Comparison of ENCODE assay signal across 18 mouse cellular contexts in the genomic region with DNA sequence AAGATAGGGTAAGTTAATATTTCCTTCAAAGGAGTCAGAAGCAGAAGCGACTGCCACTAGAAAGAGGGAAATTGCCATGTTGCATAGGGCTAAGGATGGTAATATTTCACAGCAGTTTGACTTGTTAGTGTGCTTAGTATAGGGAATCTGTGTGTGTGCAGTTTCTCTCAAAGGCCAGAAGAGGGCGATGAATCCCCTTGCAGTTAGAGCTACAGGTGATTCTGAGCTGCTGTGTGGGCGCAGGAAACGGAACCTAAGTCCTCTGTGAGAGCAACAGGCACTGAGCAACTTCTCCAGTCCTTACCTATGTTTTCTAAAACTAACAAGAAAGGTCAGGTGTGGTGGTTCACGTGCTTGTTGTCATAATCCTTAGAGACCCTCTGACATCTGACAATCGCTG. TPM values are rescaled to one million over a fixed set of nuclear protein-coding genes. Genes with fewer than 3 reads are reported as not detected.
DNase-seq lines count a peak whose midpoint lies in the region; ATAC-seq and TF ChIP-seq lines count a peak whose summit lies in the region.
"Had no signal": no experiment of that assay in that cellular context is flagged by ENCODE, and none has a peak within 500 bp of the region (broad histone marks: within the 10 kb centered on the region; RNA-seq: fewer than 3 reads in every experiment).

No protein-coding gene starts in this region.

- TF ChIP-seq CTCF in left cerebral cortex, adult 2 months (IDR thresholded peaks at IDR 0.05), result peak; percentile 18; the same call in 1 of the 2 replicates
- TF ChIP-seq CTCF in bone marrow, adult 2 months (IDR thresholded peaks at IDR 0.05; ENCODE audit: control insufficient read depth, insufficient read depth, low read length), result peak; percentile 55

- intact Hi-C loops in left cerebral cortex, adult 2 months (cut with DNase I), result no loop called here
- intact Hi-C loops in left cerebral cortex, postnatal 25 days (cut with DNase I), result no loop called here

- WGBS in bone marrow, adult 2 months, result 65% methylated on average over 6 of the region's 6 CpGs

- no peak for DNase-seq in left cerebral cortex, adult 2 months (ENCODE audit: extremely low spot score in 1 of 2, low spot score in 2 of 2)
- no peak for DNase-seq in left cerebral cortex, postnatal 25 days (ENCODE audit: low spot score in 2 of 2)
- peak; percentile 72 for DNase-seq in 416B (ENCODE audit: low read depth)
- peak; percentile 35 for DNase-seq in B cell, adult 2 months
- DNase-seq in natural killer cell, adult 2 months (ENCODE audit: low spot score in 2 of 2), result no peak
- no peak for DNase-seq in layer of hippocampus, postnatal 25 days (ENCODE audit: extremely low spot score in 1 of 2, low spot score in 1 of 2)
- DNase-seq: adrenal gland, postnatal 36 days; cerebellum, adult 18-20 months; kidney, postnatal 25 days; right cerebral cortex, postnatal 14 days had no signal

- H3K27ac ChIP-seq in left cerebral cortex, adult 2 months, result no peak overlapping the region
- H3K27ac ChIP-seq in bone marrow, adult 2 months (ENCODE audit: control insufficient read depth, insufficient read depth, low read depth, low read length, poor library complexity), result no peak overlapping the region
- H3K27ac ChIP-seq: heart, embryonic 13.5 days; hindbrain, embryonic 15.5 days; midbrain, embryonic 13.5 days had no signal

- no peak overlapping the region for H3K4me3 ChIP-seq in left cerebral cortex, adult 2 months
- no peak overlapping the region for H3K4me3 ChIP-seq in bone marrow, adult 2 months (replicated peaks; ENCODE audit: control insufficient read depth, low read depth, low read length)
- H3K4me3 ChIP-seq: heart, embryonic 13.5 days; hindbrain, embryonic 15.5 days; midbrain, embryonic 13.5 days had no signal

- no peak for TF ChIP-seq POLR2A in bone marrow, adult 2 months (IDR thresholded peaks at IDR 0.05; ENCODE audit: borderline replicate concordance, control insufficient read depth, low read depth, low read length)

- no peak for ATAC-seq in inflammation-experienced regulatory T-cells, adult 6 months
- ATAC-seq: midbrain, embryonic 13.5 days had no signal

- H3K4me1 ChIP-seq in bone marrow, adult 2 months (ENCODE audit: control insufficient read depth, insufficient read depth, low read length), result peaks cover 3% of the 10 kb centered on the region; the same call in 1 of the 2 replicates
- H3K4me1 ChIP-seq: heart, embryonic 13.5 days; hindbrain, embryonic 15.5 days; midbrain, embryonic 13.5 days had no signal

RNA-seq across cellular contexts. Expression of gene Ffar2, which starts 13.3 kb away (rescaled TPM):
- not detected for total RNA-seq in left cerebral cortex, adult 2 months (2021)
- not detected for total RNA-seq in left cerebral cortex, postnatal 25 days (2021)
- 3.6 and 18.3 TPM in 2 replicates for polyA plus RNA-seq in bone marrow, adult 2 months (2011; ENCODE audit: insufficient read depth, insufficient read length, low replicate concordance, missing spikeins)
- polyA plus RNA-seq in inflammation-experienced regulatory T-cells, adult 6 months (2017; shearing (Covaris generic)), result 1 to 10 TPM in 1 of 3 experiments, under 1 TPM in 2; 0.50 to 3.1 (median 0.82) TPM
- total RNA-seq in layer of hippocampus, postnatal 25 days (2021), result not detected
- total RNA-seq: left cerebral cortex, postnatal 36 days had no signal
- polyA plus RNA-seq: heart, embryonic 13.5 days had no signal

RNA-seq across cellular contexts. Expression of gene Krtdap, which starts 22.6 kb away (rescaled TPM):
- total RNA-seq in left cerebral cortex, adult 2 months (2021), result not detected
- not detected for total RNA-seq in left cerebral cortex, postnatal 25 days (2021)
- polyA plus RNA-seq in bone marrow, adult 2 months (2011; ENCODE audit: insufficient read depth, insufficient read length, low replicate concordance, missing spikeins), result not detected in 2 replicates
- polyA plus RNA-seq in inflammation-experienced regulatory T-cells, adult 6 months (2017; shearing (Covaris generic)), result not detected
- total RNA-seq in layer of hippocampus, postnatal 25 days (2021), result not detected
- total RNA-seq: left cerebral cortex, postnatal 36 days had no signal
- polyA plus RNA-seq: midbrain, embryonic 13.5 days had no signal

RNA-seq across cellular contexts. Expression of gene Ffar3, which starts 45.7 kb away (rescaled TPM):
- total RNA-seq in left cerebral cortex, adult 2 months (2021), result not detected
- total RNA-seq in left cerebral cortex, postnatal 25 days (2021), result not detected
- not detected in 2 replicates for polyA plus RNA-seq in bone marrow, adult 2 months (2011; ENCODE audit: insufficient read depth, insufficient read length, low replicate concordance, missing spikeins)
- polyA plus RNA-seq in inflammation-experienced regulatory T-cells, adult 6 months (2017; shearing (Covaris generic)), result under 1 TPM in 1 of 3 experiments, not detected in 2; 0.27 TPM
- not detected for total RNA-seq in layer of hippocampus, postnatal 25 days (2021)
- total RNA-seq: left cerebral cortex, postnatal 36 days had no signal
- polyA plus RNA-seq: heart, embryonic 13.5 days; hindbrain, embryonic 15.5 days; lung, embryonic 16.5 days; midbrain, embryonic 13.5 days; neural tube, embryonic 14.5 days had no signal

RNA-seq across cellular contexts. Expression of gene Dmkn, which starts 46.8 kb away (rescaled TPM):
- 1 to 10 TPM; 1.9 to 2.1 TPM for total RNA-seq in left cerebral cortex, adult 2 months (2021)
- 1 to 10 TPM; 4.0 to 5.0 TPM for total RNA-seq in left cerebral cortex, postnatal 25 days (2021)
- 3.1 TPM in 1 of 2 replicates, not detected in the other for polyA plus RNA-seq in bone marrow, adult 2 months (2011; ENCODE audit: insufficient read depth, insufficient read length, low replicate concordance, missing spikeins)
- polyA plus RNA-seq in inflammation-experienced regulatory T-cells, adult 6 months (2017; shearing (Covaris generic)), result not detected
- 1 to 10 TPM in 1 of 2 experiments, under 1 TPM in 1; 0.66 to 1.3 TPM for total RNA-seq in layer of hippocampus, postnatal 25 days (2021)

RNA-seq across cellular contexts. Expression of gene Ffar1, which starts 51.0 kb away (rescaled TPM):
- not detected for total RNA-seq in left cerebral cortex, adult 2 months (2021)
- not detected for total RNA-seq in left cerebral cortex, postnatal 25 days (2021)
- polyA plus RNA-seq in bone marrow, adult 2 months (2011; ENCODE audit: insufficient read depth, insufficient read length, low replicate concordance, missing spikeins), result 2.1 and 4.9 TPM in 2 replicates
- polyA plus RNA-seq in inflammation-experienced regulatory T-cells, adult 6 months (2017; shearing (Covaris generic)), result under 1 TPM in 2 of 3 experiments, not detected in 1; 0.17 to 0.20 TPM
- not detected for total RNA-seq in layer of hippocampus, postnatal 25 days (2021)
- total RNA-seq: adrenal gland, postnatal 36 days; left cerebral cortex, postnatal 36 days had no signal
- polyA plus RNA-seq: heart, embryonic 13.5 days; hindbrain, embryonic 15.5 days; lung, embryonic 16.5 days; midbrain, embryonic 13.5 days; neural tube, embryonic 14.5 days had no signal

Comparison
In these comparisons a context has a peak if more than half of its experiments do, and no peak if none do; other contexts are left out.
1. DNase-seq: peak in 416B (single experiment) and B cell, adult 2 months (2 of 2); none in left cerebral cortex, adult 2 months (0 of 2), left cerebral cortex, postnatal 25 days (0 of 2), natural killer cell, adult 2 months (0 of 2) and layer of hippocampus, postnatal 25 days (0 of 2).